Mouse (Mus musculus) inflammation-experienced regulatory T-cells (primary cell): ENCODE data around the gene Azi2. TPM values are rescaled to one million over a fixed set of nuclear protein-coding genes. Genes with fewer than 3 reads are reported as not detected.

Experiments
- polyA plus RNA-seq, 2 experiments: library from polyadenylated mRNA; unstranded; fragments of 100-300 nt; shearing (Covaris generic); gene quantifications; one replicate each; pipeline ENCODE4 v1.2.1; 2017

Azi2 gene
- 100 to 1,000 TPM; 101 to 132 TPM for polyA plus RNA-seq

GRCm38 (mm10) chr9:118040218-118041021 lies at the start of gene Azi2:
TSS of gene Azi2 (plus strand) at chr9:118040499.

Other genes starting within 250 kb of the Azi2 start
- gene Cmc1, start 109.7 kb downstream of the Azi2 start, polyA plus RNA-seq = 10 to 100 TPM; 65.1 to 70.5 TPM